Mouse (Mus musculus) bone marrow macrophage, adult 2 months (primary cell): ENCODE measurements around the gene Dab1. TPM values are rescaled to one million over a fixed set of nuclear protein-coding genes. Genes with fewer than 3 reads are reported as not detected.

Experiments
- H3K27ac ChIP-seq: 2 replicates; pipeline ENCODE4 v1.5.1; 2012; ENCODE audit warnings: low read depth, low read length; ENCODE audit not compliant: insufficient read depth
- H3K4me1 ChIP-seq: 2 replicates; pipeline ENCODE4 v1.6.1; 2012; ENCODE audit warnings: low read length; ENCODE audit not compliant: control insufficient read depth, insufficient read depth
- H3K4me3 ChIP-seq: 2 replicates; pipeline ENCODE4 v1.5.1; 2012; ENCODE audit warnings: mild to moderate bottlenecking, low read length, moderate library complexity; ENCODE audit not compliant: insufficient read depth
- CTCF ChIP-seq: IDR thresholded peaks from 2 replicates; pipeline ENCODE4 v1.5.1; 2012; ENCODE audit warnings: low read depth, mild to moderate bottlenecking, low read length, moderate library complexity
- POLR2A ChIP-seq: IDR thresholded peaks from 2 replicates; pipeline ENCODE4 v1.6.1; 2012; ENCODE audit warnings: mild to moderate bottlenecking, low read depth, low read length, borderline replicate concordance
- polyA plus RNA-seq: library from polyadenylated mRNA; stranded (reverse); fragments of >200 nt; gene quantifications from 2 replicates; pipeline ENCODE4 v1.2.4, GENCODE M21; 2012; ENCODE audit not compliant: missing spikeins, insufficient read depth, insufficient read length

The Dab1 gene
- polyA plus RNA-seq, 1 experiment = not detected

DNA sequence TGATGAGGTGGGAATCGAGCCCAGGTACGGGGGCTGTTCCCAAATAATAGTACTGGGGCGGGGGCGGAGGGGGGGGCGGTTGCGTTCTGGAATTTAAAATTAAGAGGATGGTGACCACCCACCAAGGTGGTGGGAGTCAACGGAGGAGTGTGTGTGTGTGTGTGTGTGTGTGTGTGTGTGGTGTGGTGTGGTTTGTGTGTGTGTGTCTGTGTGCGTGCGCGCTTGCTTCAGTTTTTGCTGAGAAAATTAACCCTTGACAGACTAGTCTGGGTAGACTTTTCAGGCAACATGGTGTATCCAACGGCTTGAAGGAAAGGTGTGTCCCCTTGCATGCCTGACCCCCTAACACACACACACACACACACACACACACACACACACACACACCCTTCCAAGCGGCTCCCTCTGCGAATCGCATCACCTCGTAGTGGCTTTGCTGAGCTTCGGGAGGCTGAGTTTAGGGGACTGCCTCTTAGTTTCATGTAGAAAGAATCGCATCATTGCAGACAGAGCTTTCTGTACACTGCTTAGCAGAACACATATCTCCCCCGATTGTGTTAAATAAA is 1.5 kb downstream of the Dab1 start:
- Histone ChIP-seq H3K27ac (no peak overlapping the region), H3K4me1 (no peaks in the 10 kb centered on the region), H3K4me3 (no peak overlapping the region)
- TF ChIP-seq CTCF (no peak), POLR2A (no peak)

DNA sequence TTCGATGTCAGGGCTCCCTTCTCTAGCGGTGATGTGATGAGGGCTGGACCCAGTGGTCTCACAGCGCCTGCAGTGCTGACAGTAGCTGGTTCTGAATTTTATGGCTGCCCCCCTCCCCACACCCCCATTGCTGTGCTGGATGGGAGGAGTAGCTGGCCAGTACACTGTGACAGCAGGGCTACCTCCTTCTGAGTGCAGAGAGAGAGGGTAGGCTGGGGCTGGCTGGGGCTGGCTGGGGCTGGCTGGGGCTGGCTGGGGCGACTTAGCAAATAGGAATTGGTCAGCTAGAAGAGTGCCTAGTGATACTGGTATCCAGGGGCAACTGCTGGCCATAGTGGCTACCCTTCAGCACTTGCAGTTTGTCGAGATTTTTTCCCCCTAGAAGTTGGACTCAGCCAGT is 2.4 kb downstream of the Dab1 start:
- no peak for TF ChIP-seq POLR2A
- TF ChIP-seq CTCF = no peak
- H3K27ac ChIP-seq = no peak overlapping the region
- no peaks in the 10 kb centered on the region for H3K4me1 ChIP-seq
- H3K4me3 ChIP-seq = no peak overlapping the region

DNA sequence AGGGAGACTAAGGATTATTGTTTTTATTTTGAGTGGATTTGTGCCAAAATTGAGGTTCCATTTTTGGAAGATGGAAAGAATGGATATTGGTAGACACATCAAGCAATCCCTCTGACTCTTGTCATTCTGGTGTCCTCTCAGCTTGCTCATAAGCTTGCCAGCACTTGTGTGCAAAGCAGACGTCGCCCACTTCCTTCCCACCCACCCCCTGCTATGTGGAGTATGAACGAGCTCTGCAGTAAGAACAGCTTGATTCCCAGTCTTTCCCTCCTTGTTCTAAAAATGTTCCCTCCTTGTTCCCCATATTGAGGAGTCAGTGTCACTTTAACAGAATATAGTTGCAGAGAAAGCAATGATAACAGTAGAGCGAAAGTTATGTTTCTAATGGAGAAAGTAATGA is 11.0 kb downstream of the Dab1 start:
- H3K27ac ChIP-seq = no peak overlapping the region
- no peak for TF ChIP-seq CTCF
- TF ChIP-seq POLR2A = no peak
- H3K4me1 ChIP-seq = no peaks in the 10 kb centered on the region
- no peak overlapping the region for H3K4me3 ChIP-seq

DNA sequence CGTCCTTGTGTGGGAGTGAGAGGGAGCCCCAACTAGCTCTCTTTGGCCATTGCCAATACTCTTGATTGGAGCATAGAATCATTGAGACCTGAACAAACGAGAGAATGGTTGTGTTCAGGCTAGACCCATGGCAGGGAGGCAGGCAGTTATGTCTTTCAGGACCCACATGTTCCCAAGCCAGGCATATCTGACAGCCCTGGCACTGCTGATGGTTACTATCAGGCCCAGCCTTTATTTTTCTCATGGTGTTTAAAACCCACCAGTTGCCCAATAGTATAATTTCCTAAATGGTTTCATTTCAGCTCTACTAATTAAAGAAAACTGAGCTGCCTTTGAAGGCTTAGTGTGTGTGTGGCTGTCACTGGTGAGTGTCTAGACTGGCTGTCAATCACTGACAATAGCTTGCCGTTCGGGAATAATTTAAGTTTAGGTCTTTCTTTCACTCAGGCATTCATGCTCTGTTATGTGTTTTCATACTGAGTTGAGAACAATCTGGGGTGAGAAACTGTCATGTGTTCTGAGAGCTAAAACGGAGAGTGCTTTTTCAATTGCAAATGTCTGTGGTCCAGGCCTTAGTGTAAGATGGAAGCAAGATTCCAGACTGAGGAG is 17.1 kb downstream of the Dab1 start:
- TF ChIP-seq CTCF (no peak), POLR2A (no peak)
- no peaks in the 10 kb centered on the region for H3K4me1 ChIP-seq
- no peak overlapping the region for H3K27ac ChIP-seq
- H3K4me3 ChIP-seq = no peak overlapping the region

DNA sequence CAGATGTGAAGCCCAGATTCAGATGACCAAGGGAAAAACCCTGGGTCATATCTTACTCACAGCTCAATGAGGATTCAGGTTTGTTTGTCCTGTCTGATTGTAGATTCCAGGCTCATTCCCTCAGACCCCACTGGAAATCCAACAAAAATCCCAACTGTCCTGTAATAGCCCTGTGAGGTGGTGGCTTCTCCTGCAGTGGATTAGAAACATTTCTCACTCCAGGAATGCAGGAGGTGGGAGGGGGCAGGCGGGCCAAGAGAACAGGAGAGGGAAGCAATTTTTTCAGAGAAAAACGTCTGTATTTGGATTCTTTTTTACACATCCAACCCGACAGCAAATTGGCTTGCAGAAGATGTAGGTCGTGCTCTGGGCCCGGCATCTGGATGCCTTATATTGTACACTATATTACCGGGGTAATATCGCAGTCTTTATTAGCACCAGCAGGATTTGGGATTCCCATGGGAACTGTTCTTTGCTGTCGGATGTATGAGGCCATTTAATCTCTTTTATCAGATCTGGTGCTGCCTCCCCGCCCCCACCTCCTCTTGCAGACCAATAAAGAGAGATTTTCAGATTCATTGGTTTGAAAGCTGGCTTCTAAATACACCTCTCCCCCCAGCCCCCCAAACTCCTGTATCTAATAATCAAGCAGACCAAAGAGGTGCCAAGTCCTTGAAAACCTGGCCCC is 29.2 kb downstream of the Dab1 start:
- Histone ChIP-seq H3K4me3 (no peak overlapping the region), H3K27ac (no peak overlapping the region), H3K4me1 (no peaks in the 10 kb centered on the region)
- TF ChIP-seq CTCF (no peak), POLR2A (no peak)

DNA sequence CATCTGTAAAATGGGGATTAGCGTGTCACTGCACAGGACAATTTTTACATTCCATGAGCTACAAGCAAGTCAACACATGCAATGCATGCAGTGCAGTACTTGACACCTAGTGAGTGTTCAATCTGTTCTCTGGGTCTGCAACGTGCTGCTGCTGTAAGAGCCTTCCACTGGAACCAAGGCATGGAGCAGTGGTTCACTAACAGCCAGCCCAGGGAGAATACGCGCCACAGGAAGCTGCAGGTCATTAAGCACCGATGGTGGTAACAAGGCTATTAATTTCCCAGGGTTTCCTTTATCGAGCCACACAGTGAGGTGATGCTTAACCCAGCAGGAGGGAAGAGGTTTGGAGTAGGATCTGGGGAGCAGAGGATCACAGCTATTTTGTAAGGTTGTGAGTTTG is 36.6 kb downstream of the Dab1 start:
- no peaks in the 10 kb centered on the region for H3K4me1 ChIP-seq
- H3K4me3 ChIP-seq = no peak overlapping the region
- H3K27ac ChIP-seq = no peak overlapping the region
- no peak for TF ChIP-seq POLR2A
- no peak for TF ChIP-seq CTCF

DNA sequence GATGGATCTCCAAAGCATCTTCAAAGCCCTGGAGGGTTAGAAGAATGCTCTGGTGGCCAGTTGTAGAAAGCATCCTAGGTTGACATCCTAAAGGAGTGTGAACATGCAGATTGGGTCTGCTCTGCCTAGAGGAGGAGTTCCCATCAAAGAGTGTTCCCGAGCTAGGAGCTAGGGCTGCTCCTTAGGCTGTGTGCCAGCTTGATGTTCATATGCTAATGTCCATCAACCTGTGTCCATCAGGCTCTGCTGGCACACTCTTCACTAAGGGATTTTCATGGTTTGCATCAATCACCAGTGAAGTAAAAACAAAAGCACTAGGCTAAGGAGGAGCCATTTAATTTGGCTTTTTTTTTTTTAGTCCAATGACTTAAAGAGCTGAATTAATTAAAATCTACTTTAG is 42.2 kb downstream of the Dab1 start:
- no peak for TF ChIP-seq POLR2A
- no peak for TF ChIP-seq CTCF
- no peaks in the 10 kb centered on the region for H3K4me1 ChIP-seq

DNA sequence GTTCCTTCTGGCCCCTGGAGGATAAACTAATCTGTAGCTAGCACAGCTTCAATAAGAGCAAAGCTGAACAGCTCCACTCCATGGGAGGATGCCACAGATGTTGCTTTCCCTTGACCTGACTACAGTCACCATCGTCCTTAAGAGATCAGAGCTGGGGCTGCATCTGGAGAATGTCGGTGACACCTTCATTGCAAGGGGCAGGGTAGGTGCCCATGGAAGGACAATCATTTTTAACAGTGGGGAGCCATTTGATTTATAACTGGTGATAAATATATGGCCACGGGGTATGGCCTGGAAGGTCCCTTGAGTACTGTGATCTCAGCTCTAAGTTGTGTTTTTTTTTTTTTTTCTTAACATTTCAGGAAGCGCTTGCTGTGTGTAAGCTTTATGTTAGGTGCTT is 48.3 kb downstream of the Dab1 start:
- Histone ChIP-seq H3K27ac (no peak overlapping the region), H3K4me1 (no peaks in the 10 kb centered on the region), H3K4me3 (no peak overlapping the region)
- TF ChIP-seq POLR2A (no peak), CTCF (no peak)

More for the DNA sequence above, 42.2 kb downstream of the Dab1 start:
- H3K27ac ChIP-seq = no peak overlapping the region
- no peak overlapping the region for H3K4me3 ChIP-seq

DNA sequence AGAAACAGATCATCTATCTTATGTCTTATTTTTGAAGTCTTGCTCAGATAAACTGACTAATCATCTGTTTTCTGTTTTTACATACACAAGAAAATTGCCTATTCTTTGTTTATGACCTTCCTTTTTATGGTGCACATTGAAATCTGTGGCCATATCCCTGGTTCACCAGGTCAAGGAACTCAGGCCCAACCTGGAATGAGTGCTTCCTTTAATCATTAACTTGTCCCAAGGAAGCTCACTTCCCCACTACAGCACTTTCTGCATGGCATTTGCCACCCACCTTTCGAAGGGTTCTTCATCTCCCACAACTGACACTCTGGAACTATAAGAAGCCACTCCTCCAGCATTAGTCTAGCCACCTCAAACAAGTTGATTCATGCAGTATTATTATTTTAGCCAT is 58.0 kb downstream of the Dab1 start:
- TF ChIP-seq POLR2A = no peak
- no peak for TF ChIP-seq CTCF
- no peak overlapping the region for H3K4me3 ChIP-seq
- no peak overlapping the region for H3K27ac ChIP-seq
- H3K4me1 ChIP-seq = no peaks in the 10 kb centered on the region

DNA sequence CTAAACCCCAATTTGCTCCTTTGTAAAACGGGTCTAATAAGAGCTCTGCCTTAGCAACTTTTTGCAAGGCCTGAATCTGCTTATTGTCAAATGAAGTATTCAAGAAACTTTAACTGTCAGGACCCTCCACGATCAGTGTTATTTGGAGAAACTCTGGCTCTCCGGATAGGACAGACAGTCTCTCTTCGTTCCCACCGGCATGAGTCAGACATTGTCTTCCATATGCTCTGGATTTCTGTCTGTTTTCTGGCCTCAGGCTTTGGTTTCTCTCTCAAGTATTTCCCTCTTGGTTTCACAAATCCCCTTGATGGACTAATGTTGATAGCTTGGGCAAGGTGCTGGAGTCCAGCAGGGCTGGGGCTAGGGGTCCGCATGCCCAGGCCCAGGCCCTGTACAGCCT is 59.3 kb downstream of the Dab1 start:
- H3K27ac ChIP-seq = no peak overlapping the region

More for the DNA sequence above, 59.3 kb downstream of the Dab1 start:
- TF ChIP-seq POLR2A (no peak), CTCF (no peak)
- Histone ChIP-seq H3K4me1 (no peaks in the 10 kb centered on the region), H3K4me3 (no peak overlapping the region)
